Mouse (Mus musculus): ENCODE data around the gene Thada. TPM values are rescaled to one million over a fixed set of nuclear protein-coding genes. Genes with fewer than 3 reads are reported as not detected.
"Not testable (repeated sequence)": the region's sequence is repeated elsewhere in the genome, so short reads cannot be mapped to it uniquely, and the experiment has no call there.

Thada gene
- polyA plus RNA-seq, 1 experiment from 2014 or later = 10.3 TPM

- Histone ChIP-seq H3K9ac (no peak overlapping the region), H3K27ac (no peak overlapping the region), H3K4me3 (no peak overlapping the region), H3K27me3 (no peaks in the 10 kb centered on the region), H3K4me1 (peaks cover 6% of the 10 kb centered on the region), H3K36me3 (peaks cover 31% of the 10 kb centered on the region), H3K9me3 (no peaks in the 10 kb centered on the region), H3K4me2 (no peak overlapping the region)
- WGBS = 73% methylated on average over 3 of the region's 3 CpGs
- no peak for ATAC-seq (ENCODE audit: insufficient number of reproducible peaks, insufficient read depth, low FRiP score, low TSS enrichment, low read depth)
Measured at GRCm38 (mm10) chr17:84251426-84251825, 214.6 kb downstream of the Thada start.

- H3K9me3 ChIP-seq = no peaks in the 10 kb centered on the region
Measured at GRCm38 (mm10) chr17:84244182-84244920, 221.7 kb downstream of the Thada start.

GRCm38 (mm10) chr17:84243759-84244158, 222.2 kb downstream of the Thada start:
- Histone ChIP-seq H3K36me3 (peaks cover 19% of the 10 kb centered on the region), H3K27ac (no peak overlapping the region), H3K9ac (no peak overlapping the region), H3K4me3 (no peak overlapping the region), H3K27me3 (no peaks in the 10 kb centered on the region), H3K4me2 (no peak overlapping the region), H3K4me1 (peaks cover 16% of the 10 kb centered on the region), H3K9me3 (no peaks in the 10 kb centered on the region)
- WGBS = 69% methylated on average over 6 of the region's 6 CpGs
- ATAC-seq (ENCODE audit: insufficient number of reproducible peaks, insufficient read depth, low FRiP score, low TSS enrichment, low read depth) = no peak

More at GRCm38 (mm10) chr17:84244182-84244920, 221.7 kb downstream of the Thada start:
- 0 out of 2 replicates have a peak, but pooled peaks have one; percentile 43 for ATAC-seq (ENCODE audit: insufficient number of reproducible peaks, insufficient read depth, low FRiP score, low TSS enrichment, low read depth)
- Histone ChIP-seq H3K9ac (no peak overlapping the region), H3K27ac (no peak overlapping the region), H3K4me1 (peaks cover 16% of the 10 kb centered on the region), H3K36me3 (peaks cover 15% of the 10 kb centered on the region), H3K4me3 (no peak overlapping the region), H3K27me3 (no peaks in the 10 kb centered on the region), H3K4me2 (no peak overlapping the region)
- WGBS = 79% methylated on average over 18 of the region's 18 CpGs

DNA sequence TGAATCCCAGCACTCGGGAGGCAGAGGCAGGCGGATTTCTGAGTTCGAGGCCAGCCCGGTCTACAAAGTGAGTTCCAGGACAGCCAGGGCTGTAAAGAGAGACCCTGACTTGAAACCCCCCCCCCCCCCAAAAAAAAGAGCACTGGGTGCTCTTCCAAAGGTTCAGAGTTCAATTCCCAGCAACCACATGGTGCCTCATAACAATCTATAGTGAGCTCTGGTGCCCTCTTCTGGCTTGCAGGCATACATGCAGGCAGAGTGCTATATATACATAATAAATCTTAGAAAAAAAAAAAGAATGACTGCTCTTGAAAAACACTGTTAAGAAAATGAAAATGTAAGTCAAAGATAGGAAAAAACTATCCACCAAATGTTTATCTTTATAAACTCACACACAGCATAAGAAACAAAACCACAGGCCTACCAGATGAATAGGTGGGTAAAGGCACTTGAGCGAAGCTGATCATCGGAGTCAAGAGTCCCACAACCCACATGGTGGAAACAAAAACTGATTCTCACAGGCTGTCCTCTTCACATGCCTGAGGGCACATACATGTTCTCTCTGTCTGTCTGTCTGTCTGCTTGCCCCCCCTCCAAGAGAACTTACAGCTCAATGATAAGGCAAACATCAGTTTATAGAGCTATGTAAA, 224.6 kb downstream of the Thada start:
- no peaks in the 10 kb centered on the region for H3K9me3 ChIP-seq
- peaks cover 16% of the 10 kb centered on the region for H3K4me1 ChIP-seq
- peaks cover 22% of the 10 kb centered on the region; the same call in 1 of the 2 replicates for H3K36me3 ChIP-seq
- H3K9ac ChIP-seq = no peak overlapping the region
- H3K4me3 ChIP-seq = no peak overlapping the region
- ATAC-seq (ENCODE audit: insufficient number of reproducible peaks, insufficient read depth, low FRiP score, low TSS enrichment, low read depth) = no peak
- WGBS = 97% methylated on average over 6 of the region's 6 CpGs
- H3K27me3 ChIP-seq = no peaks in the 10 kb centered on the region
- no peak overlapping the region for H3K4me2 ChIP-seq
- no peak overlapping the region for H3K27ac ChIP-seq

DNA sequence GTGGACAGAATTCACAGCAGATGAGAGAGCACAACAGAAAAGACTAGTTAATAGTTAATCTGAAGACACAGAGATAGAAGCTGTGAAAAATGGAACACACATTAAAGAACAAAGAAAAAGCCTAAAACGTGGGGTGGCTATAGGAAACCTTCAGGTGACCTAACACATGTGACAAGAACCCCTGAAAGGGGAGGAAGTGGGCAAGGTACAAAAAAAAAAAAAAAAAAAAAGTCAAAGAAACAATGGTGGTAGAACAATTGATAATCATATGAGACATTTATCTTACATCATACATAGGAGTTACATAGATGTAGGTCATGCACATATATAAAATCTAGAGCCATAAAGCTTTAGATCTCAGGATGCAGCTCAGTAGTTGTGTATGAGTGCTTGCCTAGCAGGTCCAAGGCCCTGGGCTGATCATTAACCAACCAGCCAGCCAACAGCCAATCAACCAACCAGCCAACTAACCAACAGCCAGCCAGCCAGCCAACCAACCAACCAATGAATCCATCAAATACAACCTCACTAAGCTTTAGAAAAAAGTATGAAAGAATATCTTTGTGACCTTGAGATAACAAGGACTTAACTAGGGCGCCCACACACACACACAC, 226.2 kb downstream of the Thada start:
- H3K27me3 ChIP-seq = no peaks in the 10 kb centered on the region
- H3K9ac ChIP-seq = no peak overlapping the region
- 82% methylated on average over 2 of the region's 2 CpGs for WGBS
- no peak overlapping the region for H3K4me2 ChIP-seq
- H3K27ac ChIP-seq = no peak overlapping the region
- peaks cover 14% of the 10 kb centered on the region for H3K4me1 ChIP-seq
- no peak overlapping the region for H3K4me3 ChIP-seq
- H3K36me3 ChIP-seq = peaks cover 14% of the 10 kb centered on the region; the same call in 1 of the 2 replicates
- H3K9me3 ChIP-seq = no peaks in the 10 kb centered on the region
- ATAC-seq (ENCODE audit: insufficient number of reproducible peaks, insufficient read depth, low FRiP score, low TSS enrichment, low read depth) = no peak

- Histone ChIP-seq H3K9me3 (no peaks in the 10 kb centered on the region), H3K27me3 (no peaks in the 10 kb centered on the region), H3K4me3 (no peak overlapping the region), H3K9ac (no peak overlapping the region), H3K36me3 (peaks cover 11% of the 10 kb centered on the region; the same call in 1 of the 2 replicates), H3K4me1 (no peaks in the 10 kb centered on the region), H3K4me2 (no peak overlapping the region), H3K27ac (no peak overlapping the region)
- WGBS = 88% methylated on average over 1 of the region's 1 CpGs
- ATAC-seq (ENCODE audit: insufficient number of reproducible peaks, insufficient read depth, low FRiP score, low TSS enrichment, low read depth) = no peak
Measured at GRCm38 (mm10) chr17:84238174-84238573, 227.8 kb downstream of the Thada start.

DNA sequence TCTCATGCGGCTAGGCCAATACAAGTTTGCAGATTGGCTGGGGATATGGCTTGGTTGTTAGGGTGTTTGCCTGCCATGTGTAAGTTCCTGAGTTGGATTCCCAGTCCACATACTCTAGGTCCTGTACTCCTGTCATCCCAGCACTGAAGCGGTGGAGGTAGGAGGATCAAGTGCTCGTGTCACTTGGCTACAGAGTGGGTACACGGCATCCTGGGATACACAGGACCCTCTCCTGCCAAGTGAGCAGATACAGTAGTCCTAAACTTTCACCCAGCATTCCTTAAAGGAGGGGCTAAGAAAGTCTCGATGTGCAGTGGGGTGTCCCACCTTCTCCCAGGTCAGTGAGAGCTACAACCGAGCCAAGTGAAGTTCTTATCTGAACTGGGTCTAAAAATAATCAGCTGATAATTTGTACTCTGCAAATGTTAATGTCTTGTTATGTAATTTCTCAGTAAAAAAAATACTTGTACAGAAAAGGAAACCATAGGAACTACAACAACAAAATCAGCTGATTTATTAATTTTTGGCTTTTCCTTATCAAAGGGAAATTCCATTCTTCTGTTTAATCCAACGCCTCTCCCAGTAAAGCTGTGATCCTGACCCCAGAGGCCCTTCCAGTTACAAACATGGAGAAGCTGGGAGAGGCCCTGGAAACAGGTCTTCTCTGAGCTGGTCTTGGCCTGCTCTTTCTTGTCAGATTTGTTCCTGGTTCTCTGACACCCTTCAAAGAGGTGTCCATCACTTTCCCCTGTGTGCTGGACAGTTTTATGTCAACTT, 229.0 kb downstream of the Thada start:
- no peaks in the 10 kb centered on the region for H3K9me3 ChIP-seq
- no peak overlapping the region for H3K9ac ChIP-seq
- H3K27ac ChIP-seq = no peak overlapping the region
- no peak for ATAC-seq (ENCODE audit: insufficient number of reproducible peaks, insufficient read depth, low FRiP score, low TSS enrichment, low read depth)
- WGBS = 92% methylated on average over 7 of the region's 7 CpGs
- no peak overlapping the region for H3K4me3 ChIP-seq
- H3K4me1 ChIP-seq = no peaks in the 10 kb centered on the region
- no peak overlapping the region for H3K4me2 ChIP-seq
- H3K27me3 ChIP-seq = no peaks in the 10 kb centered on the region
- H3K36me3 ChIP-seq = peaks cover 11% of the 10 kb centered on the region; the same call in 1 of the 2 replicates

GRCm38 (mm10) chr17:84235399-84235928, 230.5 kb downstream of the Thada start:
- Histone ChIP-seq H3K9ac (no peak overlapping the region), H3K9me3 (no peaks in the 10 kb centered on the region), H3K4me1 (no peaks in the 10 kb centered on the region), H3K4me3 (no peak overlapping the region), H3K36me3 (peaks cover 16% of the 10 kb centered on the region), H3K27me3 (no peaks in the 10 kb centered on the region), H3K4me2 (no peak overlapping the region), H3K27ac (no peak overlapping the region)
- no peak for ATAC-seq (ENCODE audit: insufficient number of reproducible peaks, insufficient read depth, low FRiP score, low TSS enrichment, low read depth)
- 79% methylated on average over 4 of the region's 4 CpGs for WGBS

DNA sequence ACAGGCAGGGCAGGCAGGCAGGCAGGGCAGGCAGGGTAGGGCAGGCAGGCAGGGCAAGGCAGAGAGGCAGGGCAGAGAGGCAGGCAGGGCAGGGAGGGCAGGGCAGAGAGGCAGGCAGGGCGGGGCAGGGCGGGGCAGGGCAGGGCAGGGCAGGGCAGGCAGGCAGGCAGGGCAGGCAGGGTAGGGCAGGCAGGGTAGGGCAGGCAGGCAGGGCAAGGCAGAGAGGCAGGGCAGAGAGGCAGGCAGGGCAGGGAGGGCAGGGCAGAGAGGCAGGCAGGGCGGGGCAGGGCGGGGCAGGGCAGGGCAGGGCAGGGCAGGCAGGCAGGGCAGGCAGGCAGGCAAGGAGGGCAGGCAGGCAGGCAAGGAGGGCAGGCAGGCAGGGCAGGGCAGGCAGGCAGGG, 231.2 kb downstream of the Thada start:
- peaks cover 22% of the 10 kb centered on the region for H3K36me3 ChIP-seq
- H3K9me3 ChIP-seq; H3K9ac ChIP-seq; H3K4me1 ChIP-seq; H3K4me3 ChIP-seq; ATAC-seq (ENCODE audit: insufficient number of reproducible peaks, insufficient read depth, low FRiP score, low TSS enrichment, low read depth); H3K27me3 ChIP-seq; H3K4me2 ChIP-seq; H3K27ac ChIP-seq: not testable (repeated sequence)
- 100% methylated on average over 1 of the region's 4 CpGs for WGBS

GRCm38 (mm10) chr17:84233758-84234157, 232.2 kb downstream of the Thada start:
- WGBS = 91% methylated on average over 2 of the region's 2 CpGs
- no peak for ATAC-seq (ENCODE audit: insufficient number of reproducible peaks, insufficient read depth, low FRiP score, low TSS enrichment, low read depth)
- Histone ChIP-seq H3K27ac (no peak overlapping the region), H3K36me3 (peaks cover 26% of the 10 kb centered on the region), H3K27me3 (no peaks in the 10 kb centered on the region), H3K9me3 (no peaks in the 10 kb centered on the region), H3K9ac (no peak overlapping the region), H3K4me3 (no peak overlapping the region), H3K4me1 (no peaks in the 10 kb centered on the region), H3K4me2 (no peak overlapping the region)

- 85% methylated on average over 2 of the region's 2 CpGs for WGBS
- Histone ChIP-seq H3K4me2 (no peak overlapping the region), H3K9me3 (no peaks in the 10 kb centered on the region), H3K4me1 (no peaks in the 10 kb centered on the region), H3K27ac (no peak overlapping the region), H3K4me3 (no peak overlapping the region), H3K36me3 (peaks cover 38% of the 10 kb centered on the region), H3K9ac (no peak overlapping the region), H3K27me3 (no peaks in the 10 kb centered on the region)
- no peak for ATAC-seq (ENCODE audit: insufficient number of reproducible peaks, insufficient read depth, low FRiP score, low TSS enrichment, low read depth)
Measured at GRCm38 (mm10) chr17:84231361-84231760, 234.6 kb downstream of the Thada start.
